Mouse (Mus musculus) brown adipose tissue, adult 24 weeks (tissue): ENCODE measurements at regions not wholly inside any gene's neighbourhood (a gene's known extent, or its start where the extent isn't known, plus 50 kb on each side); places are given as distances from the start of the nearest gene placed in this dataset.

ENCODE experiments used
- H3K27ac ChIP-seq: fragments of 200-500 bp; replicated peaks from 2 replicates; pipeline ENCODE4 v1.5.1; 2012; ENCODE audit warnings: low read depth, mild to moderate bottlenecking, low read length
- H3K4me1 ChIP-seq: fragments of 200-500 bp; 2 replicates; pipeline ENCODE4 v1.6.1; 2012; ENCODE audit warnings: low read length, mixed read lengths; ENCODE audit not compliant: control insufficient read depth, insufficient read depth, insufficient read length
- H3K4me3 ChIP-seq: fragments of 200-500 bp; 2 replicates; pipeline ENCODE4 v1.5.1; 2012; ENCODE audit warnings: low read depth, mild to moderate bottlenecking, low read length, moderate library complexity; ENCODE audit not compliant: insufficient read depth

DNA sequence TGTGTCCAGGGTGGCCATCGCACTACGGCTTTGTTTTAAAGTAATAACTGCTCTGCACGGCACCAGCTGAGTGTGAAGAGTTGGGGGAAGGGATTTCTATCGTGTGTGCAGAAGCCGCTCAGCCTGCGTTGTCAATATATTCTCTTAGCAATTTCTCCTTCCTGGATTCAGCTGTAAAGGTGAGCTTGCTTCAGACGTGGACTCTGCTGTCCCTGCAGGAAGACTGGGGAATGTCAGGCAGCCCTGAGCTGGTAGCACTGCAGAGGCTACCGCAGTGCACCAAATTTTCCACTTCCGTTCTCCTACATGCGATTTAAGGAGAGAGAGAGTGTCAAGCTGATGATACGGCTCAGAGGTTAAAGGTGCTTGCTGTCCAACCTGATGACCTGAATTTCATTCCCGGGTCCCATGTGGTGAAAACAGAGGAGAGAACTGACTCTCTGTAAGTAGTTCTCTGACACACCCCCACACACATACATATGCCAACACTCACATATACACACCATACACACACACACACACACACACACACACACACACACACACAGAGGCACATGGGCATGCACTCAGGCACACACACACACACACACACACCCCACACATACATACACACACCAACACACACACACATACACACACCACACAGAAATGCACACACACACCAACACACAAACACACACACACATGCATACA, 59.9 kb upstream of the Prelid3b start:
- no peak overlapping the region for H3K27ac ChIP-seq
- no peaks in the 10 kb centered on the region for H3K4me1 ChIP-seq

DNA sequence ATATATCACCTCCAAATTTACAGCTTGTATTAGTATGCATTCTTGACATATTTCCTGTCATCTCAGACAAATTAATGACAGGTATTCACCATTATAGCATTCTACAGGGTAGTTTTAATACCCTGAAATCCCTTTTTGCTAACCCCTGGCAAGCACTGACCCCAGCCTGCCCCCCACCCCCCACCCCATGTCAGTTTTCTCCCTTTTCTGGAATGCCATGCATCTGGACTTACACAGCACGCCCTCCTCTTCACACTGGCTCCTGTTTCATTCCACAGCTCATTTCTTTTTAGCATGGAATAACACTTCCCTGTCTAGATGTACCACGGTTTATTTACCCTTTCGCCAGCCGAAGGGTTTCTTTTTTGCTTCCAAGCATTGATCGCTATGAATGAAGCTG, 67.8 kb upstream of the Prelid3b start:
- Histone ChIP-seq H3K4me3 (no peak overlapping the region), H3K4me1 (no peaks in the 10 kb centered on the region), H3K27ac (no peak overlapping the region)

More for the DNA sequence above, 59.9 kb upstream of the Prelid3b start:
- no peak overlapping the region for H3K4me3 ChIP-seq

DNA sequence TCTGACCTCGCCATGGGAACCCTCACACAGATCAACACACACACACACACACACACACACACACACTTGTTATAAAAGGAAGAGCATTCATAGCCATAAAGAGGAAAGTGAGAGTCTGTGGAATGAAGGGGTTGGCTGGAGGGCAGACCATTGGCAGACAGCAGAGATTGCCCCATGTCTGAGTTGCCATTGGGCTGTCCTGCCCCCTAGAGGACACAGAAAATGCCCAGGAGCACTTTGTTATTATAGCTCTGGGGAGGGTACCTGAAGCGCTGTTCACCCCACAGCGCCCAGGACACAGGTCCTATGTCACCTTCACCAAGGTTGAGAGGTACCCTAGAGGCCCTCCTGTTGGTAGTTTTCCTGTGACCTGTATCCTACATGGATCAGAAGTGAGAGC, 74.3 kb upstream of the Prelid3b start:
- no peak overlapping the region for H3K4me3 ChIP-seq
- peak overlapping the region; percentile 99 for H3K27ac ChIP-seq
- H3K4me1 ChIP-seq = peaks cover 8% of the 10 kb centered on the region; the same call in 1 of the 2 replicates

DNA sequence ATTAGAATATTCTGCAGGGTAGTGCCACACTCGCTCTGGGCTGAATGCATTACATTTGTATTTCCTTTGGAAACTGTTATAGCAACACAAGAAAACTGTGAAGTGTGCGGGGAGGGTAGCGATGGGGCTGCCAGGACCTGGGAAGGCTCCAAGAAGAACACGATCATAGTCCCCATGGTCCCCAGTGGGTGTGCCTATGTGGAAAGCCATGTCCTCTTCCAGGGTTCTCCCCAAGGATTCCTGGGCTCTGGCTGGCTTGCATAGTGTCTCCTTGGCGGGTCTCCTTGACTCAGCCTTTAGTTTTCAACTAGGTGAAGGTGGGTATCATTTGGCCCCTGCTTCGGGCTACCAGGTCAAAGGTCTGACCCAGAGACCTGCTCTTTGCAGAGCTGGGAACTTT, 74.8 kb upstream of the Prelid3b start:
- H3K4me3 ChIP-seq = no peak overlapping the region
- H3K4me1 ChIP-seq = peaks cover 8% of the 10 kb centered on the region; the same call in 1 of the 2 replicates
- H3K27ac ChIP-seq = peak overlapping the region; percentile 99

DNA sequence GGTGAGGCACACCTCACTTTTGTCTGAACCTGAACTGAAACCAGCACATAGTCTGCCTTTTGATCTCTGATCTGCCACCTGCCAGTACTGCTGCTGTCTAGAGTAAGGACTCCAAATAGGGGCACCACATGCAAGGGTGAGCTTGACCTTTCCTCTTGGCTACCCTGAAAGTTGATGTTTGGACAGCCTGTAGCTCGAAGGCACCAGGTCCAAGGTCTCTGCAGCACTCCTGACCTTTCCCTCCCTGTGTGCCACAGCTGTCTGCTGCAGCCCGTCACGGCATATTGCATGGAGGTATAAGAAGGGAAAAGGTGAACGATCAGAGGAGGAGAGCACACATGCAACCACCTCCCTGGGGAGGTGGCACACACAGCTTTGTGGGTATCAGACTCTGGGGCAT, 75.9 kb upstream of the Prelid3b start:
- Histone ChIP-seq H3K27ac (peak overlapping the region; percentile 99), H3K4me3 (no peak overlapping the region), H3K4me1 (peaks cover 8% of the 10 kb centered on the region; the same call in 1 of the 2 replicates)

DNA sequence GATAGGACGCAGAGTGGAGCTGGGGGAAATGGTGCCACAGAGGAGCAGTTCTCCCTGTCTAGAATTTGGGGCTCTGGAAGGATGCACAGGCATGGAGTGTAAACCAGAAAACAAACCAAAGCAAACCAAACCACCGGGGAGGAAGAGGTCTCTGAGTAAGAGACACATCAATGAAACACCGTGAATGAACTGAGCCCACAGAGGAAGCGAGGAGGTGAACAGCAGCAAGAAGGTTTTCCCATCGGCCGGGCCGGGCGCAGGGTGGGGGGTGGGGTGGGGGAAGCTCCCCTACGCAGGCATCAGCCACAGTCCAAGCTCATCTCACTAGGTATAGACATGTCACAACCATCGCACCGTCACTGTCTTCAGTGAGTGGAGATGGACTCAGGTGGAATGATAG, 82.9 kb upstream of the Prelid3b start:
- Histone ChIP-seq H3K4me1 (no peaks in the 10 kb centered on the region), H3K27ac (no peak overlapping the region), H3K4me3 (no peak overlapping the region)

DNA sequence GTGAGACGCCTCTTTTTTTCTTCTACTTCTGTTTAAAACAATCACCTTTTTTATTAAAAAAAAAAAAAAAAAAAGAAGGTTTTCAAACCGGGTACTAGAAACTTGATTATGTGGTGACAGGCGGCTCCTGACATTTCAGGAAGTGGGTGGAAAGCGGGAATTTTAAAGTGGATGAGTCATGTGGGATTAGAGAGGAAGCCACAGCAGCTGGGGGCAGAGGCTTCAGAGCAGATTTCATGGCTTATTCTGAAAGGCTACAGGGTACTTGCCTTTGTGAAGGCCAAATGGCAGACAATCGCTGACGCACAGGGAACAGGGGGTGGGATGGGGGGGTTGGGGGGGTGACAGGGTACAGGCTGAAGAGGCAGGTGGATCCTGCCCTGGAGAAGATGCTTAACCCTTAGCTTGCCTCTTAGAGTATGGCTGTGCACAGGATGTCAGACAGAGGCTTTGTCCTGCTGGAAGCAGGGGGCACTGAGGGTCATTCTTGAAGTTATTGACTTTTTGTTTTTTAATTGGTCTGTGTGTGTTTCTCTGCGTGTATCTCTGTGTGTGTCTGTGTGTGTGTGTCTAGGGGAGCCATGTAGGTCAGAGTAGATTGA, 81.4 kb upstream of the Zfp831 start:
- Histone ChIP-seq H3K4me3 (no peak overlapping the region), H3K27ac (no peak overlapping the region)

DNA sequence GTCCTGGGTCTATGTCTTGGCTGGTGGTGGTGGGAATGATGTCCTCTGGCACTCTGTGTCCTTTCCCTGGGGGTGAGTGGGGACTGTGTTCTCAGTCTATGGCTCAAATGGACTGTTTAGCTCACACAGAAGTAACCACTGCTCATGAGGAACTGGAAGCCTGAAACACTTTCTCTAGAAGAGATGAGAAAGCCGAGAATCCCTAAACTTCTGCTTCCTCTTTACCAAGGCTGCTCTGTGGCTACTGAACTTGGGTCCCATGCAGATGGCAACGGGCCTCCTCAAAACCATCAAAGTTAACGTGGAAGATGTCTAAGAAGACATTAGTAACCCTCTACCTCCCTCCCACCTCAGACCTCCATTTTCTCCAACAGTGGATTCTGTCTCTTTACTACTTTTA, 79.4 kb upstream of the Zfp831 start:
- H3K4me1 ChIP-seq = peaks cover 3% of the 10 kb centered on the region; the same call in 1 of the 2 replicates
- H3K4me3 ChIP-seq = no peak overlapping the region
- no peak overlapping the region for H3K27ac ChIP-seq

More for the DNA sequence above, 81.4 kb upstream of the Zfp831 start:
- peaks cover 3% of the 10 kb centered on the region; the same call in 1 of the 2 replicates for H3K4me1 ChIP-seq

DNA sequence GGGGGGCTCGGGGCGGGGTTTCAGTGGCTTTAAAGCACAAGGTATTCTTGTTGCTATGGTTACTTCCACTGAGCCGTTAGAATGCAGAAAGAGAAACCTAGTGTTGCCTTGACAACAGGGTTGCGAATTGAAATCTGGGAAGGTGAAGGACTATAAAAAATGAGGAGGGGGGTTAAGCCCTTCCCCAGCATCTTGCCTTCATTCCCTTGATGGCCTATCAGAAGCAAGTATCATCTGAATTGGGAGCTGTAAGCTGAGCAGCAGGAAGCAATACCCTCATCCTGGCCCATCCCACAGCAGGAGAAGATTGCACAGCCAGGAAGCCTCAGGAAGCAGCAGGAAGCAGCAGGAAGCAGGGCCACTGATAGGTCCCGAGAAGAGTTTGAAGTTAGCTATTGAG, 78.5 kb upstream of the Zfp831 start:
- Histone ChIP-seq H3K27ac (no peak overlapping the region), H3K4me1 (peaks cover 3% of the 10 kb centered on the region; the same call in 1 of the 2 replicates), H3K4me3 (no peak overlapping the region)

DNA sequence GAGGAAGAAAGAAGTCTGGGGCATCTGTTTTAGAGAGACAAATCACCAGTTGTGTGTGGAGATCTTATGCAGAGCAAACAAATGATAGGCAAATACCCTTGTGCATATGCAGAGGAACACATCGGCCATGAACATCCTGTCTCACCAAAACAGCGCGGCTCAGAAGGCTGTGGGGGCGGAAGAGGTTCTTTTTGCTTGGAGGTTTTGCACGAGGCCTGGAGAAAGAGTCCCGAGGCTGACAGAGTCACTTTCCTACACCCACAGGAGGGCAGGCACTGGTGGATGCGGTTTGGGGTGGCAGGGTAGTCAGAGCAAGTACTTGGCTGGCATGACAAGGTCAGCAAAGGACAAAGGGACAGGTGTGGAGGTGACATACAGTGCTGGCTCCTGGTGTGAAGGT, 77.4 kb upstream of the Zfp831 start:
- Histone ChIP-seq H3K4me3 (no peak overlapping the region), H3K27ac (no peak overlapping the region), H3K4me1 (peaks cover 3% of the 10 kb centered on the region; the same call in 1 of the 2 replicates)

DNA sequence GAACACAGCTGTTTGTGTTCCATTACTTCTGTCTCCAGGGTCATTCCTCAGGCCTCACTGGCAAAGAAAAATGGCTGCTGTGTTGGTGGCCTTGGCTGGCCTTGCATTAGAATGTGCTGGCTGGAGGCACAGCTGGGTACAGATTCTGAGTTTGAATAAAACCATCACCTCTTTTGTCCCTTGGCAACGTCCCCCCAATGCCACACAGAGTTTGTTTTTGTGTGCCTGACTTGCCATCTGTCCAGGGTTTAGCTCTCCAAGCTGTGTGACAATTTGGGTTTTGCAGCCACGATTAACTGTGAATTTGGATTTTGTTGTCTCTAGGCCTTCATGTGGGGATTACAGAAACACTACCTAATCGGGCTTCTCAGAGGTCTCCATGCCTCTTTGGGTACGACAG, 76.6 kb upstream of the Zfp831 start:
- H3K27ac ChIP-seq = no peak overlapping the region
- no peaks in the 10 kb centered on the region for H3K4me1 ChIP-seq
- H3K4me3 ChIP-seq = no peak overlapping the region

DNA sequence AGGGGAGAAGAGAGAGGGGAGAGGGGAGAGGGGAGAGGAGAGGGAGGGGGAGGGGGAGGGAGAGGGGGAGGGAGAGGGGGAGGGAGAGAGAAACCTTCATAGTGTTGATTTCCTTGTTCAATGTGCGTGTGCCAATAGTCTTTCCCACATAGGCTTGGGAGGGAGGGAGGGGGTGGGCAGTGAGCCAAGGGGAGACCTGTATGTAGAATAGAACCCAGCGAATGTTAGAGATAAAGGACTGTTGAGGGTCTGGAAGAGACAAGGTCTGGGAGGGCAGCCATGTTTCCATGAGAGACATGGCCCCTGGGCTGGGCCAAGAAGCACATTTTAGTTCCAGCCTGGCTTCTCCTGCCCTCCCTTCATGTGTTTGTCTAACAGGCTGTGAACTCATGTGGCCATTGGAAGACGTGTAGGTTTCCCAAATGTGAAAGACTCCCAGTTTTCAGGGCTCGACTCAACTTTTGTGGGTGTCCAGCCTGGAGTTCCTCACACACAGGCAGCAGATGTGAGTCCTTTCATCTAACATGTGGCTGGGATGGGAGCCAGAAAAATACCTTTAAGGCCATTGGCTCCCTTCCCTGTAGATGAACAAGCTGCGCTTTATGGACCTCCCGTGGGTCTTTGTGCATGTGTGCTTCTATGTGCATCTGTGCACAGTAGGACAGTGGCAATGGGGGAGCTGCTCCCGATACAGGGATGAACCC, 68.4 kb upstream of the Zfp831 start:
- no peak overlapping the region for H3K4me3 ChIP-seq
- H3K27ac ChIP-seq = no peak overlapping the region
- H3K4me1 ChIP-seq = no peaks in the 10 kb centered on the region

DNA sequence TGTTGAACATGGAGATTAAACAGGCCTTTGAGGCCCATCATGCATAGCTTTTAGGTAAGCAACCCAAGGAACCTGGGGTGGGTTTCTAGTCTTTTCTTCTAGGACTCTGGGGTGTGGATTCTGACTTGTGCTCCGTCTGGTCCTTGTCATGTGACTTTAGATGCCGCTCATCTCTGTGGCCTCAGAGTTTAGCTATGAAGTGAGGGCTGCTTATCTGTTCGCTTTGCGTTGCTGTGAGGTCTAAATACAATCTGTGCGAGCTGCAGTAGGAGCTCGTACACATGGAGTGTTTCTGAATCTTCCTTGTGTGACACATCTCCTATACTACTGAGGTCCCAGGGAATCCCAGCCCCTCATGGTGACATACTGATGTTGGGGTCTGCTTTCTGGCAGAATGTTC, 67.8 kb upstream of the Zfp831 start:
- H3K4me1 ChIP-seq = no peaks in the 10 kb centered on the region
- H3K4me3 ChIP-seq = no peak overlapping the region
- H3K27ac ChIP-seq = no peak overlapping the region

DNA sequence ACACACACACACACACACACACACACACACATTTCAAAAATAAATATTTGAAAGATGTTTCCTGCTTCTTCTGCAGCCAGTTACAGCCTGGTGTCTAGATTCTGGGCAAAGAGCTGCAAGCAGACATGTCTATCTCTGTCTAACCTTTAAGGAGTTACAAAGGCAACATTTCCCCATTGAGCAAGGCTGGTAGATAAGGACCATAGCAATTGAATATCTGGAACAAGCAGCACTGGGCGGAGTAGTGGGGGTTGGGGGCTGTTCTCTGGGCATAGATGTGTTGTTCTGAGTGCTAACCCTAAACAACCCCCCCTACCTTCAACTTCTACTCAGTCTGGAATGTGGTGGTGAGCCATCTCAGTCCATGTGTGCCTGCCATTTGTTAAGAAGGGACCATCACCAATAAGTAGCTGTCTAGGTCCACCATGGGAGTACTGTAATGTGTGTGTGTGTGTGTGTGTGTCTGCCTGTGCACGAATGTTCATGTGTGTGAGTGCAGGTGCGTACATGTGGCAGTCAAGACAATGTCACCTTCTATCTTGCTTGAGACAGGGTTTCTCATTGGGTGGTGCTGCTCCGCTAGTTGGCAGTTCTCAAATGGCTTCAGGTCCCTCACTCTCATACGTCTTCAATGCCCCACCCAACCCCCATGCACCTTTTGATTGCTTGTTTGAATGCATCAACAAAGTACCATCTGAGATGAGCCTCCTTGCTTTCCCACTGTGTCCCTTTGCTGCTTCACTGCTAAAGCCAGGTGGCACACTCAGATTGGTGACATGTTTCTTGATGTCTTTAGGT, 62.2 kb upstream of the Zfp831 start:
- H3K27ac ChIP-seq = no peak overlapping the region
- no peak overlapping the region for H3K4me3 ChIP-seq
- H3K4me1 ChIP-seq = no peaks in the 10 kb centered on the region

DNA sequence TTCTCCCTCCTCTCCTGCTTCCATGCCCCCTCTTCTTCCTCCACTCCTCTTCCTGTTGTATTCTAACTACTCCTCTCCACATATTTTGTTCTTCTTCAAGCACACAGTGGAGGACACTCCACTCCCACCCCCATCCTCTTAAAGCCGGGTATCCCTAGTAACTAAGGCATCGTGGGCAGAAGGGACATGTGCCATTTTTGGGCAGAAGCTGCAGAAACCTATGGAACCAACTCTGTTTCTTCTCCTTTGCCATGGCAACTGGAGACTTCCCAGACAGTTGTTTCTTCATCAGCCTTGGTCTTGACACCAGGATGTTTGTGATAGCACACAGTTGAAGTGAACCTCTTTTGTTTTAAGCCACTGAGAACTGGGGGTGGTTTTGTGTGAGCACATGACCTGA, 59.1 kb upstream of the Zfp831 start:
- H3K27ac ChIP-seq = no peak overlapping the region
- no peak overlapping the region for H3K4me3 ChIP-seq
- H3K4me1 ChIP-seq = no peaks in the 10 kb centered on the region
